Mouse (Mus musculus) common myeloid progenitor, adult 5-6 weeks (primary cell): ENCODE data around the gene Sccpdh. TPM values are rescaled to one million over a fixed set of nuclear protein-coding genes. Genes with fewer than 3 reads are reported as not detected.
A peak's percentile ranks its signal among the peaks of the same experiment; 100 is the strongest.

Source experiments
- ATAC-seq: replicated peaks from 2 replicates; pipeline ENCODE4 v1.8.0; 2016; ENCODE audit warnings: low read depth, mild to moderate bottlenecking, moderate TSS enrichment, inconsistent platforms; ENCODE audit not compliant: poor library complexity, severe bottlenecking
- total RNA-seq: library from RNA; stranded (forward); fragments of 200-1000, 187-1606 nt; gene quantifications from 2 replicates; pipeline ENCODE4 v1.2.3, GENCODE M21; 2017

Sccpdh gene
- total RNA-seq, 1 experiment from 2014 or later = 29.9 TPM

DNA sequence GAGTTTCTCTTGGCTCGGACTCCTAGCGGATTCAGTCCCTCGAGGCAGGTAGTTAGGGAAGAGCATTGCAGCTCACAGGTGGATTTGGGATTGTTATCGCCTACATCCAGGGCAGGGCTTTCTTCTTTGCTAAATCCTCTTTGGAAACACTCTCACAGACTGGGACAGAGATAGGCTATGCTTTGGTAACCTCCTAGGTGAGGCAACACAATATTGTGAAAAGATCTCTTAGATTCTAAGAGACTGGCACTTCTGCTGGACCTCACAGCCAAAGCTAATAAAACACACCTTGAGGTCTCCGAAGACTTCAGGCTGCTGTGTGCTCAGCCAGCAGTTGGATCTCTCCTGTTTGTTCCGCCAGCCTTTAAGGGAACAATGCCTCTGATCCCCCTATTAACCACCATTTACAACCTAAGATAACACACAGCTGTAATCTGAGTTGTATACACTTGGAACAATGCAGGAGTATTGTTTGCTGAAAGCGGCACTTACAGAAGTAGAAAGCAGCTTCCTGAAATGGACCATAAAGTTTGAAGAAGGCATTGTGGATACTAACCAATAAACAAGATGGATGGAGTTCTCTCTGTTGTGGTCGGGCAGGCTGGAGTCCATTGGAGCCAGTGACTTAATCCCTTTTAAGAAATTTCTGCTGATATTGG, 54.9 kb downstream of the Sccpdh start:
- ATAC-seq = no peak

DNA sequence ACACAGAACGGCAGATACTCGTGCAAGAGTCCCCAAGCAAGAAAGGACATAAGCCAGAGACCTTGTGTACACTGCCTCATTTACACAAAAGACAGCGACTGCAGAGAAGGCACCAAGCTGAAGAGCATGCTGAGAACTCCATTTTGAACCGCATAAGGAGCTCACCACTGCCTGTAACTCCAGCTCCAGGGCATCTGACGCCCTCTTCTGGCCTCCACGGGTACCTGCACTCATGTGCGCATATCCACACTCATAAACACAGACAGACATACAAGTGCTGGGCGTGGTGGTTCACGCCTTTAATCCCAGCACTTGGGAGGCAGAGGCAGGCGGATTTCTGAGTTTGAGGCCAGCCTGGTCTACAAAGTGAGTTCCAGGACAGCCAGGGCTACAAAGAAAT, 60.7 kb downstream of the Sccpdh start:
- no peak for ATAC-seq

DNA sequence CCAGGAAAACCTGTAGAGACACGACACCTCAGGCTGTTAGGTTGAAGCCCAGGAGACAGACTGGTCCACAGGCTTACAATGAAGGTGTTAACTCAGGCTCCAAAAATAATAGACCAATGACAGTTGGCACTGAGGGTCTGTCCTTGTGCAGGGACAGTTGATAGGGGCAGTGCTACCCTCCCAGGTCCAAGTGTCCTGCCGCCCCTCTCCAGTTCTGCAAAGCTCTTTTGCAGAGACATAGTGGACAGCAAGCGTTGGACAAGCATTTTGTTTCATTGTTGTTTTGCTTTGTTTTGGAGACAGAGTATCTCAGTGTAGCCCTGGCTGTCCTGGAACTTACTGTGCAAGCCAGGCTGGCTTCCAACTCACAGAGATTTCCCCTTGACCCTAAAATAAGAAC, 63.4 kb downstream of the Sccpdh start:
- no peak for ATAC-seq

DNA sequence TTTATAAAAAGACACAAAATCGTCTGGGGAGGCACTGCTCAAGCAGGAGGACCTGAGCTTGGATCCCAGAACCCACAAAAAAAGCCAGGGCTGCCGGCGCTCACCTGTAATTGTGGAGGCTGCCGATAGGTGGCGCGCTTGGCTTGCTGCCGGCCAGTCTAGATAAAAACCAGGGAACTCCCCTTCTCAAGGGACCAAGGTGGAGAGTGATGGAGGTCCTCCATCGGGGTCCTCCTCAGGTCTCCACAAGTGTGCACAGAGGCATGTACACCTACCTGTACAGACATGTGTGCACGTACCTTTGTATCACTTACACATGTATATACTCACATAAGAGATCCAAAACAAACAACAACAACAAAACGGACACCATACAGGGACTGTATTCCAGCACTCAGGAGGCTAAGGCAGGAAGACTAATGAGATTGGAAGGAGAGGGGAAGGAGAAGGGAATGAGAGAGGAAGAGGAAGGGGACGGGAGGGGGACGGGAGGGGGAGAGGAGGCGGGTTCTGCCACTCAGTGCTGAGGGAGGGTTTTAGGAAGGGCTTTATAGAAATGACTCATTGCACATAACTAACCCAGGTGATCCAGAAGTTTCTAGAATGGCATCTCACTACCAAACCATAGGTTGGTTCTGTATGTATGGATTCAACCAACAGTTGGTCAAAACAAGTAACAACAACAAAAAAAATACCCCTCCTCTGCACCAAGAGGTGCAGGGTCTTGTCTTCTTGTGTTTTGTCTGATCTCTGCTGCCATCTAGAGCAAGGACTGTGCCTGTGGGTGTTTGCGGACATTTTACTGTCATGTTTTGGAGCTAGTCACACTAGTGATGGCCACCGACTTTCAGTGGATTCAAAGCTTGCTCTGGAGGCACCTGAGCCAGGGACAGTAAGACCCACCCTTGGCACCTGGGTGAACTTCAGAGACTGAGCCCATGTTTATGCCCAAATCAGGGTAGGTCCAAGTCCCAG, 66.8 kb downstream of the Sccpdh start:
- ATAC-seq = peak; percentile 81

DNA sequence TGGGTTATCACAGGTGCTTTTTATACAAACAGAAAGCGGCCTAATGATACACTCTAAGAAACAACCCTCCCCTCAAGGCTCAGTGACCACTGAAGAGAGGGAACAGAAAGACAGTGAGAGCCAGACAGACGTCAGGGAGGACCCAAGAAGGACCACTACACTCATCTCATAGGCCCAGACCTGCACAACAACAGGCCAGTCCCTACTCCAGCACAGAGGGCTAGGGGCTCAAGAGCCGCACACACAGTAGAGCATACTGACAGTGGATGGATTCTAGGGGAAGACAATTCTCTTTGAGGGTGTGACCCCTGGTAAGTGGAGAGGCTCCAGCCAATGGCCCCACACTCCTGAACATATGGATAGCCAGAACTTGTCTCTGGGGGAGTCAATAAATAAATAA, 68.5 kb downstream of the Sccpdh start:
- ATAC-seq = no peak

Other genes with a start within 250 kb of the Sccpdh start
- 41.1 and 52.2 TPM in 2 replicates for gene Smyd3, start 150.2 kb upstream of the Sccpdh start, total RNA-seq
- gene Tfb2m, start 121.9 kb upstream of the Sccpdh start, total RNA-seq = 41.3 and 101 TPM in 2 replicates
- 10.0 and 21.4 TPM in 2 replicates for gene Cnst, start 121.8 kb upstream of the Sccpdh start, total RNA-seq
- not detected in 2 replicates for gene Kif28, start 77.1 kb downstream of the Sccpdh start, total RNA-seq
- not detected in 2 replicates for gene Gm10518, start 135.2 kb downstream of the Sccpdh start, total RNA-seq
- gene Ahctf1, start 135.5 kb downstream of the Sccpdh start, total RNA-seq = 119 and 126 TPM in 2 replicates